Mouse (Mus musculus): ENCODE results near the gene Kif1b.

Gene Kif1b

DNA sequence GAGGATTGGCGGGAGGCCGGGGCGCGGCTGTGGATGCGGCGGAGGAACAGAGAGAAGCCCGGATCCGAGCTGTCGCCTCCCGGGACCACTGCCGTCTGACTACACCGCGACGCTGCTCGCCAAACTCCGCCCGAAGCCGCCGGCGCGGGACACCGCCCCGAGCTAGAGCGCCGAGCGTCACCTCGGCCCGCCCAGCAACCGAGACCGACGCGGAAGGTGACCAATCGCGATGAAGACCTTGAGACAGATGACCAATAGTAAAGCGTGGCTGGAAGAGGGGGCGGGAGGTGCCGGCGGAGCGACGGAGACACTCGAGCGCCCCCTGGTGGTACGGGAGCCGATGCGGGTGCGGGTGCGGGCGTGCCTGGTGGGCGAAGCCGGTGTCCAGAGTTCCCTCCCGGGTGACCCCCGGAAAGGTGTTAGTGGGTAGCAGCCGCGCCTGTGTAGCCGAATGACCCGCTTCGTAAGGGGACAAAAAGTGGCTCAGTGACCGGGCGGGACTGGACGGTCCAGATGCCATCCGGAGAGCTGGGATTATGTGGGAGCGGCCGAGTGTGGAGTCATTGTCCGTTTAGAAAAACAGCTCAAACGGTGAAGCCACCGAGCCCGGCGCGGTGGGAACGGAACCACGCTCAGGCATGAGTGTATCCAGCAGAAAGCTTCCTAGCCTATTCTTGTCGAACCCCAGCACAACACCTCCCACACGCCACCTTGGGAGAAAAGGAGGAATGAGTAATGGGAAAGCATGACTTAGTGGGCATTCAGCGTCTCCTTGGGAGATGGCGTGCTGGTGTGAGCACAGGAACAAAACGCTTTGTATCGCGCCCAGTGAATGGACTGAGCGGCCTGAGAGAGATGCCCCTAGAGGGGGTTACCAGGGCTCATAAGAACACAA is at the start of gene Kif1b:
TSS of gene Kif1b (minus strand) at position 98 of the 895 bp plus-strand sequence.
- peak; percentile 96 for DNase-seq

DNA sequence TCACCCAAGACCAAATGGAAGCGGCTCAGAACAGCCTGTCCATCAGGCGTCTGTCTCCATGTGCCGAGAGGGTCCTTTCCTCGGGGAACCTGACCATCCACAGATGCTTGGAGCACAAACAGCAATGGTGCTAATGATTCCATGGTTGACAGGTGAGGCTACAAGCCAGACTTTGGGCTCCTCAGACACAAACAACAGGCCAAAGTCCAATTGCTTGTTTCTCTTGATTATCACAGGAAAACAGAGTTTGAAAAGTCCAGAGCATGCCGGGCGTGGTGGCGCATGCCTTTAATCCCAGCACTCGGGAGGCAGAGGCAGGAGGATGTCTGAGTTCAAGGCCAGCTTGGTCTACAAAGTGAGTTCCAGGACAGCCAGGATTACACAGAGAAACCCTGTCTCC is 47.2 kb upstream of the Kif1b start:
- DNase-seq, result no peak

DNA sequence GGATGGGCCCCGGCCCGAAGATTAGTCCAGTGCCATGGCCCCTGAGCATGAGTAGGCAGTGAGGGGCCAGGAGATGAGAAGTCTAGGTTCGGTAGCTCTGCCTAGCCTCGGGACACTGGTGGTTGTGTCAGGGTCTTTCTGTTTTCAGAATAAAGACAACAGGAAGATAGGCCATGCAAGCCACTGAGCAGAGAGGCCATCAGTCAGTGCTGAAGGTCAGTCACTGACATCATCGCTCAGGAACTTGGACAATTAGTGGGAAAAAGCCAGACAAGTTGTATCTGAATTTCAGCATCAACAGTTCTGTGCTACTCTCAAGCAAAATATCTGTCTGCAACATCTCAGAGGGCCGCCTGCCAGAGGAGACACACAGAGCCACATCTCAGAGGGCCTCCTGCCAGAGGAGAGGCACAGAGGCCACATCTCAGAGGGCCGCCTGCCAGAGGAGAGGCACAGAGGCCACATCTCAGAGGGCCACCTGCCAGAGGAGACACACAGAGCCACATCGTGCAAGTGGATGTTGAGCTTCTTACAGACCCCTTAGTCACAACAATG is 44.2 kb upstream of the Kif1b start:
- DNase-seq, result no peak

DNA sequence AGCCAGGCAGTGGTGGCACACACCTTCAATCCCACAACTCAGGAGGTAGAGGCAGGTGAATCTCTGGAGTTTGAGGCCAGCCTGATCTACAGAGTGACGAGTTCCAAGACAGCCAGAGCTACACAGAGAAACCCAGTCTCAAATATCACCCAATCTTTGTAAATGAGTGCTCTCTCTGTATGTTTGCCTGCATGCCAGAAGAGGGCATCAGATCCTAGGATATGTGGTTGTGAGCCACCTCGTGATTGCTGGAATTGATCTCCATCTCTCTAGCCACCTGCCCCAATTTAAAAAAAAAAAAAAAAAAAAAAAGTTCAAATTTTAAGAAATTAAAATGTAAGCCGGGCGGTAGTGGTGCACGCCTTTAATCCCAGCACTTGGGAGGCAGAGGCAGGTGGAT is 41.5 kb upstream of the Kif1b start:
- DNase-seq, result no peak

DNA sequence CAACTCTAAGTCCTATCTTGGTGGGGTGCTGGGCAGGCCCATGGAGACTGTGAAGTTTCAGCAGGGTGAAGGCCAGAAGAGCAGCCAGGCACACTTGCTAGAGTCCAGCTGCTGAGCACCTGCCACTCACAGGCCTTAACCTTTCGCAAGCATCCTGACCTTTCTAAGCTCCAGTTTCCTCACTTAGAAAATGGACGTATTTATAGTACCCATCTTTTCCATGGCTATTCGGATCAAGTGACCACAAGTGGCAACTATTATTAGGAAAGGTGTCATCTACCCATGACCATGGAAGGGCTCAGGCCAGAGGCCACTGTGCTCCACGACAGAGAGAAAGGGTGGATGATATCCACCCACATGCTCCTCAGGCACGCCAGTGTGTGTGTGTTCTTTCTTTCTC is 38.4 kb upstream of the Kif1b start:
- DNase-seq, result no peak

DNA sequence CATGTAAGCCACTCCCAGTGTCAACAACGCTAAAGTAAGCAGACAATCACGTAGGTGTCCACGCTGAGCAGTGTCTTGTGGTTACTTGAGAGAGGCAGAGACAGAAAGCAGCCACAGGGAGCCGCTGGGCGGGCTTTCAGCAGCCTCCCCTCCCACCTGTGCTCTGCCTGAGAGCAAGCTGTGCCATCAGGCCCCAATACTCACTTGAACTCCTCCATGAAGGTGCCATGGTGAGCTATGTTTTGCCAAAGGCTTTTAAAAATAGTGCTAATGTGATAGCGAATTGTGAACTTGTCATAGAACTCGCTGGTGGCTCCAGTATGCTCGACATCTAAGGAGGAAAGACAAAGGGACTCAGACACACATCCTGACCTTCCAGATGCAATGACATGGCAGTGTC is 36.8 kb upstream of the Kif1b start:
- no peak for DNase-seq

DNA sequence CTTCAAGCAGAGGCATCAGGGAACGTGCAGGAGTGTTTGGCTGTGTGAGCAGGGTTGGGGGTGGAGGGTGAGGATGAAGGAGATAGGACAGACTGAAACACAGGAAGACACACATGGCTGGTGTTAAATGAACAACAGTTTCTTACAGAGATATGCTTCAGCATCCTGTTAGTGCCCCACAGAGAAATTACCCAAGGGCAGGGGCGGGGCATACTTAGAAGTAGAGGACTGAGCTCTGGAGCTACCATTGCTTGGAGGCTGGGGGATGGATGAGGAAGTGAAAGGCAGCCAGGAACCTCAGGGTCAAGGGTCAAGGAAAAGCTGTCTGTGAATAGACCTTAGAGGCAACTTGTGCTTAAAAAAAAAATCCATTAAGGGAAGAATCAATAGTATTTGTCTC is 33.2 kb upstream of the Kif1b start:
- DNase-seq, result peak; percentile 34

DNA sequence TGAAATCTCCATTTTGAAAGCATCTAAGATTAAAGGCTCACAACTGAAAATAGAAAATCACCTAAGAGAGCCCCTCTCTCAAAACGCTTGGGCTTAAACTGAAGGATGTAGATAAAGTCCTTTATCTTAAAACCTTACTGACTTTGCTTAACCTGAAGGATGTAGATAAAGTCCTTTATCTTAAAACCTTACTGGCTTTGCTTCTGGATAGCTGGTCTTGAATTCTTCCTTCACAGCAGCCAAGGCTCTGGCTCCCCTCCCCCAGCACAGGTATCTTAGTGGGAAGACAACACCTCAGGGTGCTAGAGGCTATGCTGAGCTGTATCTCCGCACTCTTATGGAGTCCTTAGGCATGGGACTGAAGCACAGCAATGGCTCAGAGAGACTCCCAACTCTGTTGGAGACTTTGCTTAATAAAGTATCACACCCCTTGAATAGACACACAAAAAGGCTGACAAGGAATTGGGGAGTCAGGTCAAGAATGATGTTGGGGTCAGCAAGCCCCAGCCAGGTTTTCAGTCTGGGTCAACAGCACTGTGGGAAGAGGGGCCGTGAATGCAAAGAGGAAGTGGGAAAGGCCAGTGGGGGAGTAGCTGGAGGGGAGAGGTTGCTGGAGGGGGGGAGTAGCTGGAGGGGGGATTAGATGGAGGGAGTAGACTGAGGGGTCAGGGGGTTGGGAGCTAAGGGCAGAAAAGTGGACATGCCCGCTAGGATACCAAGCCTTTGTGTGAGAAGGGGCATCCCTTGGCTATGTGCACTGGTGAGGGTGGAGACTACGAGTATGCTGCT is 32.1 kb upstream of the Kif1b start:
- DNase-seq, result no peak

DNA sequence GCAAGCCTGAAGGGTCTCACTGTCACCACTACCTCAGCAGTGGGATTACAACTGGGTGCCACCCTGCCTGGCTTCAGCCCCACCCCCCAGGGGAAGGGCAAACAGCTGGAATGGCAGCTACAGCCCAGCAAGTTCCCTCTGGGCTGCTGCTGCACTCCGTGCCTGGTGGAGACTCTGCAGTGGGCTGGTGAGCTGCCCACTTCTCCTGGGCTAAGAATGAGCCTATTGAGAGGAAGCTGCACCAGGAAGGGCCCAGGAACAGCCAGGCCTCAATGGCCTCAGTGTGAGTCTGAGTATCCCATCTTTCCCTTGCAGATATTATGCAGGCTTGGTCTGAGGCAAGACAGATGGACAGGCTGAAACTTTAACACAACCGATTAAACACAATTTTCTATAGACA is 30.6 kb upstream of the Kif1b start:
- DNase-seq, result no peak

DNA sequence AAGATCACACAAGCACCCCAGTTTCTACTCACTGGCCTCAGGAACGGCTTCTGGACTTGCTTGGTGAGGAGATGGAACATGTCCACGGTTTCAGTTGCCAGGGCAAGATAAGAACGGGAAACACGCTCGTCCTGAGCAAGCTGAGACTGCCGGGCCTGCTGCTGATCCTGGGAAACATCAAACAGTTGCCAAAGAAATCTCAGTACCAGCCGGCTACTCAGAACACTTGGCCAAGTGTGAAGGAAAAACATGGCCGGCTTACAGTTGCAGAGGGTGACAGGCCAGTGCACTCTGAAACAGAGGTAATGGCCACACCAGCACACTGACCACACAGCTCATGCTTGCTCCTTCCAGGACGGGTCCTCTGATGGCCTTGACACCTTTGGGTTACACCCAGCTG is 29.9 kb upstream of the Kif1b start:
- DNase-seq, result no peak

DNA sequence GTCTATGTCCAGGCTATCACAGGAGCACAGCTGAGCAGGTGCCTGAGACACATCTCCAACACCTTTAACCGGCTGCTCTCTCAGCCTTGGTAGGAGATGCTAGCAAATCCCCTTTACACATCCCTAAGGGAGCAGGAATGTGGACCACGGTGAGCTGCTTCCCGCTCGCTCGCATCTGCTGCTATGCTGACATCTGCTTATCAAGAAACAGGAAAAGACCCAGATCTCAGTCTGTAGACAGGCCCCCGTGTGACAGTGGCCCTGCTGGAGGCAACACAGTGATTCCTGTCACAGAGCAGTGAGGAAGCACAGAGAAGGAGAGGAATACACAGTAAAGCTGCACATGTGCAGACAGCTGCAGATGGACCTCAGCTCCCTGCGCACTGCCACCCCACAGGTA is 28.8 kb upstream of the Kif1b start:
- DNase-seq, result no peak

DNA sequence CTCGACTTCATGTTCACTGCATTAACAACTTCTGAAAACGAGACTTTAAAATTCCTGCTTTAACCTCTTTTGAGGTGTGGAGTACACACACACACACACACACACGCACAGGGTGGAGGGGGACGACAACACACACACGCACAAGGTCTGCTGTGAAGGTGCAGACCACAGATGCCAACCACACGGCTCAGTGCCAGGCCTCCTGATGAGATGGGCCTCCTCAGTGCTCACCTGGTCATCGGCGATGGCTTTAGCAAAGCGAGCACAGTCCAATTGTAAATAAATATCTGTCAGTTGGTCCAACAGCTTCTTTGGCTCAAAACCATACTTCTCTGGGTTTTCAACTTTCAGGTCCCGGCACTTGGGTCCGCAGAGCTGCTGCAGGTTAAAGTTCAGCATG is 27.4 kb upstream of the Kif1b start:
- DNase-seq, result no peak

DNA sequence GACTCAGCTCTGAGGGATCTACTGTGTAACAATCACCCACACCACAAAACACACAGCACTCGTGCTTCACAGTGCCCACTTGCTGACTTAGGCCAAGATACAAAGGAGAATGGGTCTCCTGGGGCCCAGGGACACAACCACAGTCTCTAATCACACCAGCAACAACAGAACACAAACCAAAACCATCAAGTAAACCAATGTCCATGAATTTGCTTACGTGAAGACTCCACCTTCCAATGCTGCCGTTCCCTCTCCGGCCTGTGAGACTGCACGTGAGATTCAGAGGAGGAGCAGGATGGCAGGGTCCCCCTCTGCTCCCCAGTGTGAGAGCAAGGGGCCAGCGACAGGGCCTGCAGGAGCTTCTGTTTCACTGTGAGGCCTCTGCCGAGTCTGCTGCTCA is 25.2 kb upstream of the Kif1b start:
- no peak for DNase-seq

DNA sequence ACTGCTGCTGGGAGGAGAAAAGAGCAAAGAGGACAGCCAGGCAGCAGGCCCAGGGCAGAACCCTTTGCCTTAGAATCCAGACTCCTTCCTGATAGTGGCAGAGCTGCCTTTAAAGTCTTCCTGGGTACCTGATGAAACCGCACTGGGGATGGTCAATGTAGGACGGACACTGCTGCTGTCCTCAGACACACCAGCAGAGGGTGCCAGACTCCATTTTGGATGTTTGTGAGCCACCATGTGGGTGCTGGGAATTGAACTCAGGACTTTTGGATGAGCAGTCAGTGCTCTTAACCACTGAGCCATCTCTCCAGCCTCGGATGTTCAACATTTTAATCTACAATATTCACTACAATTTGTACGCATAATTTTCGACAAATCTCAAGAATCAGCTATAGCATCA is 23.0 kb upstream of the Kif1b start:
- no peak for DNase-seq

DNA sequence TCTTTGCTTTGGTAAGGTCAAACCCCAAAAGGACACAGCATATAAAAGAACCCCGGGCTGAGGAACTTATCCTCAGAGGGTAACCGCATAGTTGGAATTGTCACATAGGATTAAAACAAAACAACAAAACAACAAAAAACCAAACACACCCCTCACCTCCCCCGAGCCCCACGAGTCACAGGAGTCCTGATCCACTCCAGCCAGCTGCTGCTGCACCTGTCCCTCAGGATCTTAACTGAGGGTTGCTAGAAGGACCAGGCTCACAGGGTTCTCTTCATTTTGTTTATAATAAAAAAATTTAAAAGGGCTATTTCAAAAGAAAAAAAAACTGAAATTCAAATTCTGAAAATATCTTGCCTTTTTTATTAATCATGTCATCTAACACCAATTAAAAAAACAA is 21.2 kb upstream of the Kif1b start:
- DNase-seq, result no peak

DNA sequence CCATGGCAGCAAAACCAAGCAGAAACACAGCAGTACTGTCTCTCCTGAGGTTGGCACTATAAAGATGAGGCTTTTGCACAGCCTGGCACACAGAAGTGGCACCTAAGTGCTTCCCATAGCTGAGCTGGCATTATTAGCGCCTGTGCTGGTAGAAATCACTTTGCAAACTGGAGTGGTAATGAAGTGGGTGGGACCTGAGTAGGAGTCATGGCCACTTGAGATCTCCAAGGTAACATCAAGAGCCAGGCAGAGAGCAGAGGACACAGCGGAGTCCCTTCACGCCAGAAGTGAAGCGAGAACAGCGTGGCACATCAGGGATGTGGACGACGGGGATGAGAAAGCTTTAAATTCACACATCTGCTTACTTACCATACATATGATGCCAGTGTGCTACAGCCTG is 19.8 kb upstream of the Kif1b start:
- DNase-seq, result no peak

DNA sequence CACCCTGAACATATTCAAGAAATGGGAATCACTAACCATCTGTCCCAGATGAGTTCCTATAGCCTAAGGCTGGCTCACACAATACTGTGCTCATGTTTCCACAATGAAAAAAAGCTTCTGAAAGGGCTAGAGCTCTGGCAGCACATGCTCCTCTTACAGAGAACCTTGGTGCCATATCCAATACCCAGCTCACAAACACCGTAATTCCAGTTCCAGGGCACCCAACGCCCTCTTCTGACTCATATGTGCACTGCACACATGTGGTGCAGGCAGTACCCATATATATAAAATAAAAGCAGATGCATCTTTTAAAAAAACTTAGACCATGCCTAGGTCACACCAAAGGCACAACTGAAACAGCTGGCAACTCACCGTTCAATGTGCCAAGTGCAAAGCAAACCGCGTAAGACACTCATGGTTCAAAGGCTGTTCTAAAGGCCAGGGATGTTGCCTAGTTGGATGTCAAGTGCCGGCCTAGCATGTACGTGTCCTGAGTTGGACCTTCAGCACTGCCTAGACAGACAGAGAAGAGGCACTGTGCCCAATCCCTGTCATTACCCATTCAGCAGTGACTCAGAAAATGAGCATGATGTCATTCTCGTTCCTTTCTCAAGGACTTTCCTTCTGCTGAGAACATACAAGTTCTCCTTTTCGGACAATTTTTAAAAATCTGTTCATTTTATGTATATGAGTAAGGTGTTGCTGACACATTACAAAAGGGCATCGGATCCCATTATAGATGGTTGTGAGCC is 18.1 kb upstream of the Kif1b start:
- no peak for DNase-seq

DNA sequence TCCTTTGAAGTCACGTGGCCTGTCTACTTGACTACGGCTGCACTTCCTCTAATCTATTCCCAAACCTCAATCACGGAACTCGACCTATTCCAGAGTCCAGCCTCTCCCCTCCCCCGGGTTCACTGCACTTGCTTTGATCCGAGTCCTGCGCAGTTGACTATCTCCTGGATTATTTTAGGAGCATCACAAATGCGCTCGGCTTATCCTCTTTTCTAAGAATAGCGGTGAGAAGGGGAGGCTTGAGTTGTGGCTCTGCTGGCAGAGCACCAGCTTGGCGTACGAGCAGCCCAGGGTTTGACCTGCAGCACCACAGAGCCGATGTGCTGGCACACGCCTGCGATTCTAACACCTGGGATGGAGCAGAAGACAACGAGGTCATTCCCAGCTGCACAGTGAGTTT is 16.2 kb upstream of the Kif1b start:
- no peak for DNase-seq

DNA sequence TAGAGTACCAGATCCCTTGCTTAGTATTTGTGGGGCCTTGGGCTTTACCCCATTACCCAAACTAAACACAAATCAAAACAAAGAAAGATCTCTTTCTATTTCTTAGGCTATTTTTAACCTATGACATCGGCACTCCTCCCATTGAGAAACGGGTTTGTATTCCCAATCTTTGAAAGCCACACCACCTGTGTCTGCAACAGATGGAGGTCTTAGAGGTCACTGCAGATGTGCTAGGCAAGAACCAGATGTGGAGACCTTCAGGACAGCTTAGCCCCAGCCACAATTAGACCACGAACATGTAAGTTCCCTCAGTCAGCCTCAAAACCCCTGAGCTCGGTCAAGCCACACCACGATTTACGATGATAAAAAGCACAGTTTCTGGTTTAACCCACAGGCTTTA is 15.2 kb upstream of the Kif1b start:
- DNase-seq, result no peak

DNA sequence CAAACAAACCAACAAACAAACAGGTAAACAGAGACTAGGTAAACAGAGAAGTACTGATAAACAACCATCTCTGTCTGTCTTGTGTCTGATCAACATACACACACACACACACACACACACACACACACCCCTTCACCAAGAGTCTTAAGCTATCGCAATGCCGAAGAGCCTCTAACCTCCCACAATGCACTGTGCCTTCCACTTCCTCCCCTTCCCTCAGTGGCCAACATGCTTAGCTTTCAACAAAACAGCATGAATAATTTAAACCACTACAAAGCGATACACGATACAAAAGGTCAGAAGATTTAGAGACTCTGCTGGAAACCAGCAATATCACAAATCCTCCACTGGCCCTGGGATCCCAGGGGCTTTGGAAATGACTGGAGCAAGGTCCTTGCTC is 14.8 kb upstream of the Kif1b start:
- DNase-seq, result no peak

DNA sequence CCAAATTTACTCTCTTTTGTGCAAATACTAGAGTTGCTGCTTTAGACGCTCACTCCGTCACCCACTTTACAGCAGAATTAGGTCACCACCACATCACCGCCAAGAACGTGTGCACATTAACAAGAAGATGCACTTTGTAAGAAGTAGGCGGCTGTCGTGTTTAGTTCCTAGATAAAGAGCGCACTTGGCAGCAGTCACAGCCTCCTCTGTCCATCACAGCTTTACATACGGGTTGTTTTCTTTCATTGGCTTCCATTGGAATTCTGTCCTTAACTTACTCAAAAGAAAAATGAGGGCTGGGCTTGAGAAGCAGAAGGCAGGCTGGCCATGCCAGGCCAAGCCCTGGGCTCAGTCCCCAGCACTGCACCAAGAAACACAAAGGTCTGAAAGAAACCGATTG is 11.6 kb upstream of the Kif1b start:
- no peak for DNase-seq

DNA sequence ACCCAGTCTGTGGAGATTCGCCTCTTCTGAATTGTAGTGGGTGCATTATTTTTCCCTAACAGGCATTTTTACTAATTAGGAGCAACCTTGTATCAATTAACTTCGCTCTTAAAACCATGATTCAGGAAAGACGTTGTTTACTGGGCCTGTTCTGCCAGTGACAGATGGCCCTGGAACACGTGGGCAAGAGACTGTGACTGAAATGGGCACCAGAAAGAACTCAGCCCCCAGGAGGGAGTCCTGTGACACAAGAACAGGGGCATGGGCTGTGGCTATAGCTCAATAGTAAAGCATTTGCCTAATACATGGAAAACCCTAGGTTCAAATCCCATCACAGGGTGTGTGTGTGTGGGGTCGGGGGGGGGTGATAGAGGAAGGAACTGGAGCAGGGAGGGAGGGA is 9.9 kb upstream of the Kif1b start:
- no peak for DNase-seq

DNA sequence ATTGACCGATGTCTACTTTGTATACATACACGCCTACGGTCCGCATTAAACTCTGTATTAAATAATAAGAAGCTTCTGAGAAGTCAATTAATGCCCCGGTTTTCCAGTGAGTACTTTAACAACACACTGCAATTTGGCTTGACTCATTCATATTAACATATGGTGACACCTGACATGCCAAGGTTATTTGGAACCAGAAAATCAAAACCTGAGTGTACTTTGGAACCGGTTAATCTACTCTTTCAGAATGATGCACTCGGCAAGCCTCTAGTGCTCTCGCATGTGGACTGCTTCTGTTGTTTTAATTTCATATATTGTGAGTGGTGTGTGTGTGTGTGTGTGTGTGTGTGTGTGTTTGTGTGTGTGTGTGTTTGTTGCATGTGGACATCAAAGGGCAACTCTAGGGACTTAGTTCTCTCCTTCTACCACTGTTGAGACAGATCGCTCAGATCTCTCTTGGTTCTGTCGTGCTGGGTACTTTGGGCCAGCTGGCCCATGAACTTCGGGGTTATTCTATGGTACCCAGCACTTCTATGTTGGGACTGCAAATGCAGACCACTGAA is 6.9 kb upstream of the Kif1b start:
- no peak for DNase-seq
